Mouse (Mus musculus) kidney, embryonic 16.5 days (tissue): ENCODE measurements around the gene Dennd1a. TPM values are rescaled to one million over a fixed set of nuclear protein-coding genes. Genes with fewer than 3 reads are reported as not detected.

Source experiments
- ATAC-seq: fragments of 200-750 bp; cut with Nextera tagmentation; 2 replicates; pipeline ENCODE4 v1.8.0; 2017; ENCODE audit warnings: moderate TSS enrichment; ENCODE audit not compliant: low FRiP score, low TSS enrichment
- H3K27ac ChIP-seq: fragments of 300-500 bp; sonication (generic); 2 replicates; pipeline ENCODE4 v1.5.1; 2014; ENCODE audit warnings: low read length
- H3K27me3 ChIP-seq: fragments of 300-500 bp; sonication (generic); 2 replicates; pipeline ENCODE4 v1.6.1; 2014; ENCODE audit warnings: low read length, control low read depth, mixed read lengths; ENCODE audit not compliant: insufficient read depth
- H3K36me3 ChIP-seq: fragments of 300-500 bp; sonication (generic); 2 replicates; pipeline ENCODE4 v1.6.1; 2014; ENCODE audit warnings: low read length, control low read depth, mixed read lengths; ENCODE audit not compliant: insufficient read depth
- H3K4me1 ChIP-seq: fragments of 300-500 bp; sonication (generic); 2 replicates; pipeline ENCODE4 v1.6.1; 2014; ENCODE audit warnings: low read length, control low read depth, mixed read lengths; ENCODE audit not compliant: insufficient read depth
- H3K4me2 ChIP-seq: fragments of 300-500 bp; sonication (generic); replicated peaks from 2 replicates; pipeline ENCODE4 v1.6.1; 2014; ENCODE audit warnings: low read depth, low read length
- H3K4me3 ChIP-seq: fragments of 300-500 bp; sonication (generic); 2 replicates; pipeline ENCODE4 v1.5.1; 2014; ENCODE audit warnings: mild to moderate bottlenecking, low read length
- H3K9ac ChIP-seq: fragments of 300-500 bp; sonication (generic); replicated peaks from 2 replicates; pipeline ENCODE4 v1.6.1; 2014; ENCODE audit warnings: low read length
- H3K9me3 ChIP-seq: fragments of 300-500 bp; sonication (generic); 2 replicates; pipeline ENCODE4 v1.6.1; 2016; ENCODE audit warnings: low read length, control low read depth
- WGBS: fragments of 180-500 bp; shearing (Covaris S2); extraction: QIAGEN DNeasy Blood & Tissue Kit; methylation state at CpG from one replicate; pipeline ENCODE4 v1.1.7; 2014; 5-methylcytosine and 5-hydroxymethylcytosine counted together
- polyA plus RNA-seq: library from polyadenylated mRNA; unstranded; fragments of >200 nt; fragmentation: Nextera tagmentation; extraction: Ambion mirVana; gene quantifications from 2 replicates; pipeline ENCODE4 v1.2.1, GENCODE M21; 2015

Gene Dennd1a
- polyA plus RNA-seq, 1 experiment from 2014 or later: 14.3 TPM

GRCm38 (mm10) chr2:37812401-37812800 lies 474.8 kb downstream of the Dennd1a start:
- Histone ChIP-seq H3K4me3 (no peak overlapping the region), H3K4me1 (no peaks in the 10 kb centered on the region), H3K4me2 (no peak overlapping the region), H3K27ac (no peak overlapping the region), H3K9me3 (no peaks in the 10 kb centered on the region), H3K27me3 (no peaks in the 10 kb centered on the region), H3K36me3 (no peaks in the 10 kb centered on the region), H3K9ac (no peak overlapping the region)
- WGBS: 89% methylated on average over 5 of the region's 5 CpGs
- ATAC-seq: no peak

DNA sequence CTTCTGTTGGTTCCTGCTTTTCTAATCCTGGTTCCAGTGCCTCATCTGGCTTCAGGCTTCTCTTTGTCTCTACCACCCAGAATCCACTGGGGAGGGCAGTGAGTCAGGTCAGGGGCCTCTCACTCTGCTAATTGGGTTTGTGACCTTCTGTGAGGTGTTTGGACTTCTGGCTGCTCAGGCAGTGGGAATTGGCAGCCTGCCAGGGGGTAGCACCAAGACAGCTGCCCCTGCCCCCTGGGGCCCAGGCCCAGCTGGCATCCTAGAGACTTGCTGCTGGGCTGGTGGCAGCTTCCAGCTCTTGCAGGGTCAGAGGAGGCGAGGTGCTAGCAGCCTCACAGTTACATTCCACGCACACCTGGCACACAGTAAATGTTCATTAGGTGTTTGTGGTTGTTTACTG lies 475.5 kb downstream of the Dennd1a start:
- Histone ChIP-seq H3K27ac (no peak overlapping the region), H3K4me2 (no peak overlapping the region), H3K9me3 (no peaks in the 10 kb centered on the region), H3K4me1 (no peaks in the 10 kb centered on the region), H3K27me3 (no peaks in the 10 kb centered on the region), H3K9ac (no peak overlapping the region), H3K36me3 (no peaks in the 10 kb centered on the region), H3K4me3 (no peak overlapping the region)
- ATAC-seq: peak; percentile 14; the same call in 1 of the 2 replicates
- 70% methylated on average over 2 of the region's 2 CpGs for WGBS

- no peak overlapping the region for H3K9ac ChIP-seq
- peak; percentile 85 for ATAC-seq
- no peaks in the 10 kb centered on the region for H3K9me3 ChIP-seq
Observed at GRCm38 (mm10) chr2:37802610-37803212, 484.5 kb downstream of the Dennd1a start.

DNA sequence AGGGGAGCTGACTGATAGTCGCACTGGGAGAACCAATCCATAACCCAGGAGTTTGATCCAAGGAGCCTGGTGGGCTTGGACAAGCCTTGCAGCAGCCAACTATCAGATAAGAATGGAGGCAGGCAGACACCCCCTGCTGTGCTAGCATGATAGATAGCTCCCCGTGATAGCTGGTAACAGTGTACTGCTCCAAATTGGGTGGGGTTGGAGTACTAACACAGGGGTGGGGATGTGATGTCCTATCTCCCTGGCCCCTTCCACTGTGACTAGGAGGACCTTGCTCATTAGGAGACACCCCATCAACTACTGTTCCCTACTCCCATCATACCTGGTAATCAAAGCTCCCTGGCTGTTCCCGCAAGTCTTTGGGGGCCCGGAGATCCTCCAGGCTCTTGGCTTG lies 485.5 kb downstream of the Dennd1a start:
- no peak overlapping the region for H3K4me2 ChIP-seq
- no peak overlapping the region for H3K4me3 ChIP-seq
- H3K9me3 ChIP-seq: no peaks in the 10 kb centered on the region
- H3K27me3 ChIP-seq: no peaks in the 10 kb centered on the region
- peaks cover 11% of the 10 kb centered on the region; the same call in 1 of the 2 replicates for H3K36me3 ChIP-seq
- H3K9ac ChIP-seq: no peak overlapping the region
- H3K27ac ChIP-seq: no peak overlapping the region
- ATAC-seq: no peak
- H3K4me1 ChIP-seq: 0 out of 2 replicates have a peak, but pooled peaks cover under 1% of the 10 kb centered on the region
- WGBS: 88% methylated on average over 4 of the region's 4 CpGs

More at GRCm38 (mm10) chr2:37802610-37803212, 484.5 kb downstream of the Dennd1a start:
- 45% methylated on average over 4 of the region's 4 CpGs for WGBS
- Histone ChIP-seq H3K4me1 (no peaks in the 10 kb centered on the region), H3K27ac (no peak overlapping the region), H3K36me3 (peaks cover 11% of the 10 kb centered on the region; the same call in 1 of the 2 replicates), H3K4me3 (no peak overlapping the region), H3K27me3 (no peaks in the 10 kb centered on the region), H3K4me2 (no peak overlapping the region)

GRCm38 (mm10) chr2:37799137-37799536 lies 488.1 kb downstream of the Dennd1a start:
- no peak overlapping the region for H3K27ac ChIP-seq
- no peak overlapping the region for H3K4me2 ChIP-seq
- 50% methylated on average over 6 of the region's 6 CpGs for WGBS
- no peak overlapping the region for H3K4me3 ChIP-seq
- peaks cover 12% of the 10 kb centered on the region for H3K4me1 ChIP-seq
- no peak for ATAC-seq
- H3K36me3 ChIP-seq: peaks cover 6% of the 10 kb centered on the region; the same call in 1 of the 2 replicates
- no peaks in the 10 kb centered on the region for H3K27me3 ChIP-seq
- H3K9me3 ChIP-seq: no peaks in the 10 kb centered on the region
- no peak overlapping the region for H3K9ac ChIP-seq

DNA sequence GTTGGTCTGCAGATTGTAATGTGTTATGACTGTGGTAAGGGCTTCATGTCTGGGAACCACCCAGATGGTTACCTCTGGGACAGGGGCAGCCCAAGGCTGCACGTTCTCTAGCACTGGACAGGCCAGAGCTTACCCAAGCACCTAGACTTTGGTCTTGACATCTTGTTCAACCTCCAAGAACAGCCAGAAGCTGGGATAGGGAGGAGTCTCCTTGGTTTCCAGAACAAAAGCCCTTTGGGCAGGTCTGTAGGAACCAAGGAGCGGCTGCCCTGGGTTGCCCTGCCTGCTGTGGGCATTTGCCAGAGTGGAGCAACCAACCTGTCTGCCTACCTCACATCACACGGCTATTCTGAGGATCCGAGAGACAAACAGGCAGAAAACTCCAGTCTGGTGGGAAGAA lies 490.1 kb downstream of the Dennd1a start:
- WGBS: 87% methylated on average over 4 of the region's 4 CpGs

GRCm38 (mm10) chr2:37796021-37796420 lies 491.2 kb downstream of the Dennd1a start:
- Histone ChIP-seq H3K9ac (no peak overlapping the region), H3K27me3 (0 out of 2 replicates have a peak, but pooled peaks cover 6% of the 10 kb centered on the region), H3K9me3 (no peaks in the 10 kb centered on the region), H3K36me3 (0 out of 2 replicates have a peak, but pooled peaks cover 6% of the 10 kb centered on the region), H3K27ac (peak overlapping the region; percentile 51), H3K4me1 (peaks cover 12% of the 10 kb centered on the region), H3K4me2 (no peak overlapping the region), H3K4me3 (no peak overlapping the region)
- 6% methylated on average over 1 of the region's 1 CpGs for WGBS
- no peak for ATAC-seq

More for the DNA sequence above, 490.1 kb downstream of the Dennd1a start:
- Histone ChIP-seq H3K27ac (no peak overlapping the region), H3K4me3 (no peak overlapping the region), H3K36me3 (peaks cover 6% of the 10 kb centered on the region; the same call in 1 of the 2 replicates), H3K9ac (no peak overlapping the region), H3K9me3 (no peaks in the 10 kb centered on the region), H3K4me1 (peaks cover 12% of the 10 kb centered on the region), H3K4me2 (no peak overlapping the region), H3K27me3 (0 out of 2 replicates have a peak, but pooled peaks cover 6% of the 10 kb centered on the region)
- ATAC-seq: no peak

DNA sequence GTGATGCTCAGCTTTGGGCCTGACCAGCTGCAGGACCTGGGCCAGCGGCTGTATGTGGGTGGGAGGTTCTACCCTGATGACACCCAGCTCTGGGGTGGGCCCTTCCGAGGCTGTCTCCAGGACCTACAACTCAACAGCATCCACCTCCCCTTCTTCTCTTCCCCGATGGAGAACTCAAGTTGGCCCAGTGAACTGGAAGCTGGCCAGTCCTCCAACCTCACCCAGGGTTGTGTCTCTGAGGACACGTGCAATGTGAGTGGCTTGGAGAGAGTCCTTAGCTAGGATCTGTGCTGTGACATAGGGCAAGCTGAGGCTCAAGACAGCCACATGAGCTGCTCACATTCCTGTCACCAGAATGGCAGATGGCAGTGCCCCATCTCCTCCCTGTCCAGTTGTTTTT lies 495.9 kb downstream of the Dennd1a start:
- 0 out of 2 replicates have a peak, but pooled peaks cover 6% of the 10 kb centered on the region for H3K27me3 ChIP-seq
- peaks cover 20% of the 10 kb centered on the region for H3K4me1 ChIP-seq
- no peaks in the 10 kb centered on the region for H3K9me3 ChIP-seq
- no peak overlapping the region for H3K9ac ChIP-seq
- no peak for ATAC-seq
- H3K36me3 ChIP-seq: no peaks in the 10 kb centered on the region
- WGBS: 81% methylated on average over 4 of the region's 4 CpGs
- H3K4me3 ChIP-seq: no peak overlapping the region
- H3K4me2 ChIP-seq: no peak overlapping the region
- H3K27ac ChIP-seq: no peak overlapping the region

GRCm38 (mm10) chr2:37790738-37791137 lies 496.5 kb downstream of the Dennd1a start:
- WGBS: 93% methylated on average over 14 of the region's 14 CpGs
- H3K36me3 ChIP-seq: no peaks in the 10 kb centered on the region
- H3K4me3 ChIP-seq: no peak overlapping the region
- H3K9ac ChIP-seq: no peak overlapping the region
- peaks cover 14% of the 10 kb centered on the region for H3K4me1 ChIP-seq
- ATAC-seq: no peak
- H3K9me3 ChIP-seq: no peaks in the 10 kb centered on the region
- no peak overlapping the region for H3K4me2 ChIP-seq
- H3K27me3 ChIP-seq: peaks cover 11% of the 10 kb centered on the region; the same call in 1 of the 2 replicates
- H3K27ac ChIP-seq: no peak overlapping the region

DNA sequence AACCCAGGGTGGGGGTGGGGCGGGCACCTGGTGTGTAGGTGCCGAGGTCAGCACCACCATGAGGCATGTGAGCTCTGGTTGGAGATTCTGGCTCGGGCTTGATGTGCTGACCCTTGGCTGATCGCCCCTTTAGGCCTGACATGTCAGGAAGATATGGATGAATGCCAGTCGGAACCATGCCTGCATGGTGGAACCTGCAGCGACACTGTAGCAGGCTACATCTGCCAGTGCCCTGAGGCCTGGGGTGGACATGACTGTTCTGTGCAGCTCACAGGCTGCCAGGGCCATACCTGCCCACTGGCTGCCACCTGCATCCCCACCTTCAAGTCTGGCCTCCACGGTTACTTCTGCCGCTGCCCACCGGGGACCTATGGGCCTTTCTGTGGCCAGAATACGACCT lies 497.2 kb downstream of the Dennd1a start:
- H3K4me1 ChIP-seq: peaks cover 11% of the 10 kb centered on the region
- peaks cover 12% of the 10 kb centered on the region; the same call in 1 of the 2 replicates for H3K27me3 ChIP-seq
- H3K36me3 ChIP-seq: no peaks in the 10 kb centered on the region
- WGBS: 84% methylated on average over 10 of the region's 10 CpGs
- H3K4me3 ChIP-seq: no peak overlapping the region
- no peak overlapping the region for H3K4me2 ChIP-seq
- no peaks in the 10 kb centered on the region for H3K9me3 ChIP-seq
- no peak overlapping the region for H3K27ac ChIP-seq
- ATAC-seq: no peak
- H3K9ac ChIP-seq: no peak overlapping the region
